19 mouse cellular contexts compared by ENCODE assay signal in the genomic region with DNA sequence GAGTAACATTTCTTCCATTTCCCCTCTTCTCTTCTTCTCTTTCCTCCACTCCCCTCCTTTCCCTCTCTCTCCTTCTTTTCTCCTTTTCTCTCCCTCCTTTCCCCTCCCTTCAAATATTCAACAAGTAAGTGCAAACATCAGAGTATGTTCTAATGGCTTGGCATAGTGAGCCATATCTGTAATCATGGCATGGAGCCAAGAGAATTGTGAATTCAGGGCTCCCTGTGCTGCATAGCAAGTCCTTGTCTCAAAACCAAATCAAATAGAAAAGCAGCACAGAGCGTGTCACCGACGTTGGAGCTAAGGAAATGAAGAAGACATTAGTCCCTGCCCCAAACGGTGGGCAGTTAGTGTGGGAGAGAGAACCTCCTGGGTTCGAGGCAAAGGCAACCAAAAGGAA.
DNase-seq lines count a peak whose midpoint lies in the region; ATAC-seq and TF ChIP-seq lines count a peak whose summit lies in the region.
"Had no signal": no experiment of that assay in that cellular context is flagged by ENCODE, and none has a peak within 500 bp of the region (broad histone marks: within the 10 kb centered on the region; RNA-seq: fewer than 3 reads in every experiment).

No protein-coding gene starts in this region.

- ATAC-seq in forebrain, postnatal 0 days: no peak; the same call in 1 of the 2 replicates
- ATAC-seq in forebrain, embryonic 12.5 days (ENCODE audit: low FRiP score): no peak
- no peak for ATAC-seq in liver, embryonic 12.5 days
- ATAC-seq: activated CD4-positive, CD25-positive, alpha-beta regulatory T cell, adult 4 months; hindbrain, embryonic 16.5 days; Patski had no signal

- H3K27me3 ChIP-seq in forebrain, postnatal 0 days (ENCODE audit: insufficient read depth, low read length): no peaks in the 10 kb centered on the region
- H3K27me3 ChIP-seq in forebrain, embryonic 12.5 days: no peaks in the 10 kb centered on the region
- peaks cover 3% of the 10 kb centered on the region; the same call in 1 of the 2 replicates for H3K27me3 ChIP-seq in liver, adult 2 months (ENCODE audit: control insufficient read depth, insufficient read depth, low read length)
- H3K27me3 ChIP-seq in liver, embryonic 12.5 days (replicated peaks): no peaks in the 10 kb centered on the region
- H3K27me3 ChIP-seq: embryonic facial prominence, embryonic 12.5 days had no signal

- intact Hi-C loops in heart, postnatal 14 days (cut with DNase I): no loop called here

- no peaks in the 10 kb centered on the region for H3K9me3 ChIP-seq in forebrain, postnatal 0 days (ENCODE audit: low read length)
- H3K9me3 ChIP-seq in forebrain, embryonic 12.5 days: no peaks in the 10 kb centered on the region
- no peaks in the 10 kb centered on the region for H3K9me3 ChIP-seq in liver, embryonic 12.5 days (replicated peaks)
- H3K9me3 ChIP-seq: embryonic facial prominence, embryonic 12.5 days had no signal

- H3K4me2 ChIP-seq in forebrain, postnatal 0 days (ENCODE audit: low read depth): no peak overlapping the region
- H3K4me2 ChIP-seq in forebrain, embryonic 12.5 days: no peak overlapping the region
- H3K4me2 ChIP-seq in liver, embryonic 12.5 days: no peak overlapping the region
- H3K4me2 ChIP-seq: embryonic facial prominence, embryonic 12.5 days had no signal

- no peaks in the 10 kb centered on the region for H3K4me1 ChIP-seq in forebrain, postnatal 0 days (ENCODE audit: insufficient read depth)
- H3K4me1 ChIP-seq in forebrain, embryonic 12.5 days: no peaks in the 10 kb centered on the region
- H3K4me1 ChIP-seq in liver, adult 2 months (ENCODE audit: control insufficient read depth, insufficient read depth, low read length): no peaks in the 10 kb centered on the region
- no peaks in the 10 kb centered on the region; the same call in 1 of the 2 replicates for H3K4me1 ChIP-seq in liver, embryonic 12.5 days
- H3K4me1 ChIP-seq: embryonic facial prominence, embryonic 12.5 days had no signal

- no peaks in the 10 kb centered on the region for H3K36me3 ChIP-seq in forebrain, postnatal 0 days (ENCODE audit: insufficient read depth)
- H3K36me3 ChIP-seq in forebrain, embryonic 12.5 days (replicated peaks): no peaks in the 10 kb centered on the region
- no peaks in the 10 kb centered on the region for H3K36me3 ChIP-seq in liver, adult 2 months (ENCODE audit: control insufficient read depth, insufficient read depth, low read length)
- no peaks in the 10 kb centered on the region for H3K36me3 ChIP-seq in liver, embryonic 12.5 days
- H3K36me3 ChIP-seq: embryonic facial prominence, embryonic 12.5 days had no signal

- TF ChIP-seq CTCF in forebrain, postnatal 0 days (IDR thresholded peaks at IDR 0.05; ENCODE audit: low read depth): no peak
- no peak for TF ChIP-seq CTCF in liver, adult 2 months (IDR thresholded peaks at IDR 0.05; ENCODE audit: low read depth, low read length)
- TF ChIP-seq CTCF in brain, embryonic 14.5 days (IDR thresholded peaks at IDR 0.05; ENCODE audit: borderline replicate concordance, extremely low read depth, insufficient read depth, insufficient read length): no peak

- no peak overlapping the region for H3K4me3 ChIP-seq in forebrain, postnatal 0 days (ENCODE audit: low read depth, low read length)
- no peak overlapping the region for H3K4me3 ChIP-seq in forebrain, embryonic 12.5 days (replicated peaks)
- no peak overlapping the region for H3K4me3 ChIP-seq in liver, adult 2 months (ENCODE audit: insufficient read depth, low read depth, low read length)
- no peak overlapping the region for H3K4me3 ChIP-seq in liver, embryonic 12.5 days
- H3K4me3 ChIP-seq: embryonic facial prominence, embryonic 12.5 days had no signal

- 27% methylated on average over 5 of the region's 5 CpGs for WGBS in forebrain, postnatal 0 days
- 65% methylated on average over 5 of the region's 5 CpGs for WGBS in forebrain, embryonic 12.5 days
- 58% methylated on average over 5 of the region's 5 CpGs for WGBS in liver, adult 2 months
- WGBS in liver, embryonic 12.5 days (ENCODE audit: insufficient replicate concordance): 69% methylated on average over 5 of the region's 5 CpGs

- TF ChIP-seq POLR2A in liver, adult 2 months (IDR thresholded peaks at IDR 0.05; ENCODE audit: extremely low read depth, insufficient read depth, low read length): no peak
- no peak for TF ChIP-seq POLR2A in brain, embryonic 14.5 days (IDR thresholded peaks at IDR 0.05; ENCODE audit: borderline replicate concordance, extremely low read depth, insufficient read depth, insufficient read length, poor library complexity, severe bottlenecking)

- H3K27ac ChIP-seq in forebrain, postnatal 0 days (ENCODE audit: low read depth, low read length): no peak overlapping the region
- H3K27ac ChIP-seq in forebrain, embryonic 12.5 days: no peak overlapping the region
- no peak overlapping the region for H3K27ac ChIP-seq in liver, adult 2 months (replicated peaks; ENCODE audit: insufficient read depth, low read depth, low read length)
- no peak overlapping the region for H3K27ac ChIP-seq in liver, embryonic 12.5 days
- H3K27ac ChIP-seq: embryonic facial prominence, embryonic 12.5 days had no signal

- H3K9ac ChIP-seq in forebrain, postnatal 0 days: no peak overlapping the region
- no peak overlapping the region for H3K9ac ChIP-seq in forebrain, embryonic 12.5 days
- no peak overlapping the region for H3K9ac ChIP-seq in liver, adult 2 months (ENCODE audit: low read depth, low read length)
- no peak overlapping the region for H3K9ac ChIP-seq in liver, embryonic 12.5 days
- H3K9ac ChIP-seq: embryonic facial prominence, embryonic 12.5 days had no signal

- peak; percentile 44 for DNase-seq in forebrain, postnatal 0 days
- DNase-seq in liver, adult 2 months (ENCODE audit: extremely low read depth, low read depth, low spot score): peak; percentile 1
- peak; percentile 6 for DNase-seq in lung, postnatal 10 days
- DNase-seq in lung, postnatal 14 days: no peak
- peak; percentile 48 for DNase-seq in brain, embryonic 14.5 days (ENCODE audit: low read depth)
- no peak for DNase-seq in heart, postnatal 14 days
- DNase-seq: adrenal gland, postnatal 25 days; cerebellum, adult 11-12 months; cerebellum, adult 9-10 months; cerebellum, postnatal 25 days; gastrocnemius, postnatal 36 days; heart, adult 11 months; heart, postnatal 10 days had no signal

- no peaks in the 10 kb centered on the region for H3K79me2 ChIP-seq in liver, adult 2 months (ENCODE audit: control insufficient read depth, insufficient read depth, low read length)

Comparison
In these comparisons a context has a peak if more than half of its experiments do, and no peak if none do; other contexts are left out.
1. DNase-seq: peak in forebrain, postnatal 0 days (single experiment), liver, adult 2 months (single experiment), lung, postnatal 10 days (single experiment) and brain, embryonic 14.5 days (single experiment); none in lung, postnatal 14 days (single experiment) and heart, postnatal 14 days (0 of 2).